Comparison of ENCODE assay signal across 12 mouse cellular contexts in the genomic region with DNA sequence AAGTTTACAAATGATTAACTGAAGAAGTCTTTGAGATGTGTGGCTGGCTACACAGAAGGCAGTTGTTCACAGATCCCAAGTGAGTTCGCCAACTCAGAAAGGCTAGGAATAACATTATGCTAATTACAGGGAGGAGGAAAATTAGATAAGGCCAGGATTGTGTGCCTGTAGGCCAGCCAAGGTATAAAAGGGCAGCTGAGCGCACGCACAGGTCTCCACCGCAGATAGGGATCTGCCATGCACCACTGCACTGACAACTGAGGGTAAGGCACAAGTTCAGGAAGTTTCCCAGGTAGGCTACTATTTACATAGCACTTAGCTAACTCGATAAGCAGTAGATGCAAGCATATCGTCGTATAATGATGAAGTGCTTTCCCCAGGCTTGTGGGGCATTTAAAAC. TPM values are rescaled to one million over a fixed set of nuclear protein-coding genes. Genes with fewer than 3 reads are reported as not detected.
A peak's percentile ranks its signal among the peaks of the same experiment; 100 is the strongest.
DNase-seq lines count a peak whose midpoint lies in the region; ATAC-seq and TF ChIP-seq lines count a peak whose summit lies in the region.
"Had no signal": no experiment of that assay in that cellular context is flagged by ENCODE, and none has a peak within 500 bp of the region (broad histone marks: within the 10 kb centered on the region; RNA-seq: fewer than 3 reads in every experiment).

No protein-coding gene starts in this region.

- no peaks in the 10 kb centered on the region for H3K9me3 ChIP-seq in intestine, embryonic 16.5 days (ENCODE audit: control insufficient read depth, low read length)
- no peaks in the 10 kb centered on the region; the same call in 1 of the 2 replicates for H3K9me3 ChIP-seq in liver, embryonic 16.5 days (replicated peaks; ENCODE audit: control insufficient read depth, low read length)

- H3K27ac ChIP-seq in kidney, adult 2 months (ENCODE audit: insufficient read depth, low read depth, low read length): no peak overlapping the region
- H3K27ac ChIP-seq in intestine, embryonic 16.5 days (ENCODE audit: low read length): peak overlapping the region; percentile 77
- H3K27ac ChIP-seq in liver, embryonic 16.5 days (ENCODE audit: low read length): peak overlapping the region; percentile 60
- H3K27ac ChIP-seq: hindbrain, embryonic 10.5 days had no signal

- peak; percentile 87 for ATAC-seq in intestine, embryonic 16.5 days
- peak; percentile 50 for ATAC-seq in liver, embryonic 16.5 days (ENCODE audit: low read depth)
- ATAC-seq: forebrain, postnatal 0 days had no signal

- peak overlapping the region; percentile 71; the same call in 1 of the 2 replicates for H3K4me2 ChIP-seq in intestine, embryonic 16.5 days (ENCODE audit: low read depth, low read length)
- peak overlapping the region; percentile 12; the same call in 1 of the 2 replicates for H3K4me2 ChIP-seq in liver, embryonic 16.5 days (ENCODE audit: low read depth, low read length)

- TF ChIP-seq CTCF in kidney, adult 2 months (conservative IDR thresholded peaks at IDR 0.05; ENCODE audit: insufficient read depth, insufficient read length, low read depth, low read length): no peak

- H3K4me1 ChIP-seq in kidney, adult 2 months (ENCODE audit: control insufficient read depth, insufficient read depth, low read length): 0 out of 2 replicates have a peak, but pooled peaks cover 3% of the 10 kb centered on the region
- peaks cover 13% of the 10 kb centered on the region for H3K4me1 ChIP-seq in intestine, embryonic 16.5 days (ENCODE audit: control insufficient read depth, insufficient read depth, low read length)
- H3K4me1 ChIP-seq in liver, embryonic 16.5 days (ENCODE audit: control insufficient read depth, low read depth, low read length): peaks cover 4% of the 10 kb centered on the region

- TF ChIP-seq POLR2A in kidney, adult 2 months (IDR thresholded peaks at IDR 0.05; ENCODE audit: low read depth, low read length): no peak

- no peaks in the 10 kb centered on the region for H3K27me3 ChIP-seq in kidney, adult 2 months (replicated peaks; ENCODE audit: control insufficient read depth, insufficient read depth, low read length)
- H3K27me3 ChIP-seq in intestine, embryonic 16.5 days (replicated peaks; ENCODE audit: control insufficient read depth, insufficient read depth, low read length): no peaks in the 10 kb centered on the region
- peaks cover 4% of the 10 kb centered on the region; the same call in 1 of the 2 replicates for H3K27me3 ChIP-seq in liver, embryonic 16.5 days (ENCODE audit: control insufficient read depth, insufficient read depth, low read depth, low read length)

- DNase-seq in kidney, adult 2 months: peak; percentile 24
- DNase-seq in kidney, adult 8-10 months: no peak
- peak; percentile 41 for DNase-seq in CD4-positive helper T cell, adult 2 months (ENCODE audit: low read depth, low spot score)
- no peak for DNase-seq in frontal cortex, postnatal 10 days (ENCODE audit: low spot score in 2 of 2)
- DNase-seq in adipocyte (ENCODE audit: low spot score): no peak
- no peak for DNase-seq in right cerebral cortex, adult 2 months (ENCODE audit: low spot score in 2 of 2)
- DNase-seq: forebrain, postnatal 0 days; thymus, adult 18-20 months had no signal

- H3K4me3 ChIP-seq in kidney, adult 2 months (ENCODE audit: insufficient read depth, low read depth, low read length): no peak overlapping the region
- H3K4me3 ChIP-seq in intestine, embryonic 16.5 days (ENCODE audit: low read length): no peak overlapping the region; the same call in 1 of the 2 replicates
- H3K4me3 ChIP-seq in liver, embryonic 16.5 days (ENCODE audit: low read depth, low read length): no peak overlapping the region; the same call in 1 of the 2 replicates
- H3K4me3 ChIP-seq: hindbrain, embryonic 10.5 days had no signal

- 36% methylated on average over 7 of the region's 7 CpGs for WGBS in kidney, adult 2 months
- WGBS in intestine, embryonic 16.5 days: 44% methylated on average over 7 of the region's 7 CpGs
- 57% methylated on average over 7 of the region's 7 CpGs for WGBS in liver, embryonic 16.5 days (ENCODE audit: insufficient replicate concordance)

- no peak overlapping the region for H3K9ac ChIP-seq in intestine, embryonic 16.5 days (ENCODE audit: low read depth, low read length)
- no peak overlapping the region for H3K9ac ChIP-seq in liver, embryonic 16.5 days (ENCODE audit: low read depth, low read length)
- H3K9ac ChIP-seq: forebrain, postnatal 0 days had no signal

- H3K36me3 ChIP-seq in kidney, adult 2 months (ENCODE audit: control insufficient read depth, insufficient read depth, low read length): no peaks in the 10 kb centered on the region
- peaks cover 7% of the 10 kb centered on the region for H3K36me3 ChIP-seq in intestine, embryonic 16.5 days (ENCODE audit: control insufficient read depth, insufficient read depth, low read length)
- H3K36me3 ChIP-seq in liver, embryonic 16.5 days (ENCODE audit: control insufficient read depth, insufficient read depth): peaks cover 8% of the 10 kb centered on the region

RNA-seq across cellular contexts. Expression of a gene that starts 3.6 kb away (rescaled TPM):
- 21.8 and 22.3 TPM in 2 replicates for polyA plus RNA-seq in kidney, adult 2 months (2012; rRNA removed)
- polyA plus RNA-seq in intestine, embryonic 16.5 days (2015; fragmentation: Nextera tagmentation; extraction: Ambion mirVana): 84.4 and 93.9 TPM in 2 replicates
- 25.4 and 26.1 TPM in 2 replicates for polyA plus RNA-seq in liver, embryonic 16.5 days (2015; fragmentation: Nextera tagmentation; extraction: Ambion mirVana)

RNA-seq across cellular contexts. Expression of a gene that starts 49.6 kb away (rescaled TPM):
- polyA plus RNA-seq in kidney, adult 2 months (2012; rRNA removed): not detected in 2 replicates
- polyA plus RNA-seq in intestine, embryonic 16.5 days (2015; fragmentation: Nextera tagmentation; extraction: Ambion mirVana): 0.16 and 0.29 TPM in 2 replicates
- polyA plus RNA-seq in liver, embryonic 16.5 days (2015; fragmentation: Nextera tagmentation; extraction: Ambion mirVana): 0.08 and 0.21 TPM in 2 replicates
- polyA plus RNA-seq: large intestine, adult 2 months had no signal

RNA-seq across cellular contexts. Expression of a gene that starts 53.3 kb away (rescaled TPM):
- 9.2 and 13.2 TPM in 2 replicates for polyA plus RNA-seq in kidney, adult 2 months (2012; rRNA removed)
- 0.26 and 0.48 TPM in 2 replicates for polyA plus RNA-seq in intestine, embryonic 16.5 days (2015; fragmentation: Nextera tagmentation; extraction: Ambion mirVana)
- polyA plus RNA-seq in liver, embryonic 16.5 days (2015; fragmentation: Nextera tagmentation; extraction: Ambion mirVana): 0.14 and 0.22 TPM in 2 replicates

Comparison
In these comparisons a context has a peak if more than half of its experiments do, and no peak if none do; other contexts are left out.
1. DNase-seq: peak in kidney, adult 2 months (single experiment) and CD4-positive helper T cell, adult 2 months (single experiment); none in kidney, adult 8-10 months (0 of 2), frontal cortex, postnatal 10 days (0 of 2), adipocyte (single experiment) and right cerebral cortex, adult 2 months (0 of 2).